Mouse (Mus musculus) heart, adult 2 months (tissue): Measurements from ENCODE around the gene Rpsa. TPM values are rescaled to one million over a fixed set of nuclear protein-coding genes. Genes with fewer than 3 reads are reported as not detected.

Source experiments
- DNase-seq, 2 experiments: peaks; one replicate each; pipeline ENCODE4 v3.0.0; 2021
- H3K27ac ChIP-seq: fragments of 200-600 bp; 2 replicates; pipeline ENCODE4 v1.8.1; 2022
- H3K27me3 ChIP-seq: fragments of 200-500 bp; 2 replicates; pipeline ENCODE4 v1.6.1; 2012; ENCODE audit warnings: mild to moderate bottlenecking, low read length, inconsistent platforms, mixed read lengths; ENCODE audit not compliant: control insufficient read depth, insufficient read depth
- H3K36me3 ChIP-seq: fragments of 200-500 bp; 2 replicates; pipeline ENCODE4 v1.6.1; 2012; ENCODE audit warnings: low read length, inconsistent platforms; ENCODE audit not compliant: control insufficient read depth, insufficient read depth
- H3K4me1 ChIP-seq: fragments of 200-500 bp; 2 replicates; pipeline ENCODE4 v1.6.1; 2011; ENCODE audit warnings: low read length; ENCODE audit not compliant: control insufficient read depth, insufficient read depth
- H3K4me3 ChIP-seq: fragments of 200-600 bp; 2 replicates; pipeline ENCODE4 v1.8.1; 2022
- H3K79me2 ChIP-seq: fragments of 200-500 bp; replicated peaks from 2 replicates; pipeline ENCODE4 v1.6.1; 2012; ENCODE audit warnings: mild to moderate bottlenecking, inconsistent platforms, low read length, moderate library complexity, mixed read lengths; ENCODE audit not compliant: control insufficient read depth, insufficient read depth
- H3K9ac ChIP-seq: fragments of 200-500 bp; 2 replicates; pipeline ENCODE4 v1.6.1; 2012; ENCODE audit warnings: low read depth, mild to moderate bottlenecking, control low read depth, inconsistent platforms, low read length, mixed read lengths
- CTCF ChIP-seq: fragments of 200-600 bp; IDR thresholded peaks from 2 replicates; pipeline ENCODE4 v1.8.1; 2022; ENCODE audit warnings: antibody characterized with exemption, mild to moderate bottlenecking, moderate library complexity
- EP300 ChIP-seq: fragments of 200-500 bp; IDR thresholded peaks from 2 replicates; pipeline ENCODE4 v1.6.1; 2011; ENCODE audit warnings: low read depth, low read length, control low read depth; ENCODE audit not compliant: insufficient read depth
- POLR2A ChIP-seq: fragments of 200-500 bp; IDR thresholded peaks from 2 replicates; pipeline ENCODE4 v1.6.1; 2011; ENCODE audit warnings: mild to moderate bottlenecking, low read depth, low read length, control low read depth; ENCODE audit not compliant: insufficient read depth
- WGBS: fragments of 180-500 bp; shearing (Covaris S2); methylation state at CpG from one replicate; pipeline ENCODE4 v1.1.7; 2018; 5-methylcytosine and 5-hydroxymethylcytosine counted together
- intact Hi-C: fragments of 180-260 bp; cut with DNase I; formaldehyde crosslinking; loops from one replicate; pipeline ENCODE4 v1.15.1; 2025
- polyA plus RNA-seq: library from polyadenylated mRNA; depleted of rRNA; stranded (reverse); fragments of >200 nt; gene quantifications from 2 replicates; pipeline ENCODE4 v1.2.3, GENCODE M21; 2012
- total RNA-seq, 2 experiments: library from RNA; stranded (reverse); gene quantifications; 2 replicates each; pipeline ENCODE4 v1.2.3; 2021

The Rpsa gene
- total and polyA plus RNA-seq, 3 experiments, result 457 to 1,018 (median 528) TPM

GRCm38 (mm10) chr9:120115580-120115979 is 11.9 kb upstream of the Rpsa start:
- H3K36me3 ChIP-seq, result no peaks in the 10 kb centered on the region
- intact Hi-C loops, result no loop called here
- H3K79me2 ChIP-seq, result peaks cover 6% of the 10 kb centered on the region
- H3K9ac ChIP-seq, result no peak overlapping the region
- peaks cover 2% of the 10 kb centered on the region; the same call in 1 of the 2 replicates for H3K4me1 ChIP-seq
- DNase-seq, result no peak
- TF ChIP-seq CTCF (no peak), POLR2A (no peak), EP300 (no peak)
- WGBS, result 65% methylated on average over 5 of the region's 5 CpGs
- H3K27me3 ChIP-seq, result no peaks in the 10 kb centered on the region
- H3K27ac ChIP-seq, result no peak overlapping the region
- no peak overlapping the region for H3K4me3 ChIP-seq

DNA sequence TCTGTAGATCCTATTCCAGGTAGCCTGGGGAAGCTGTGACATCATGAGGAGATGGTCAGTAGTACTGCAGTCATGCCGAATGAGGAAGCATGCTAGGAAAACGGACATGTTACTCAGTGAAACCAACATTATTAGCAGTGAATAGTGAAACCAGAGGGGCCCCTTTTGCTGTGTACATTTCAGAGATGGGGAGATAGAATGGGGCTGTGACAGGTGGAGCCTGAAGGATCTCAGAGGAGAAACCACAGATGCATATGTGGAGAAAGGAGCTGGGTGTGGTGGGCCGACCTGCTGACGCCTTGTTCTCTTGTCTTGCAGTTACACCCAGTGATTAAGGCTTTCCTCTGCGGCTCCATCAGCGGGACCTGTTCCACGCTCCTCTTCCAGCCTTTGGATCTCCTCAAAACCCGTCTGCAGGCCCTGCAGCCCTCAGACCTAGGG is 11.3 kb upstream of the Rpsa start:
- Histone ChIP-seq H3K4me3 (no peak overlapping the region), H3K27me3 (no peaks in the 10 kb centered on the region), H3K9ac (no peak overlapping the region), H3K27ac (no peak overlapping the region), H3K79me2 (peaks cover 6% of the 10 kb centered on the region), H3K36me3 (no peaks in the 10 kb centered on the region), H3K4me1 (peaks cover 2% of the 10 kb centered on the region; the same call in 1 of the 2 replicates)
- 80% methylated on average over 8 of the region's 8 CpGs for WGBS
- TF ChIP-seq CTCF (no peak), POLR2A (no peak), EP300 (no peak)
- DNase-seq, result no peak
- intact Hi-C loops, result no loop called here

DNA sequence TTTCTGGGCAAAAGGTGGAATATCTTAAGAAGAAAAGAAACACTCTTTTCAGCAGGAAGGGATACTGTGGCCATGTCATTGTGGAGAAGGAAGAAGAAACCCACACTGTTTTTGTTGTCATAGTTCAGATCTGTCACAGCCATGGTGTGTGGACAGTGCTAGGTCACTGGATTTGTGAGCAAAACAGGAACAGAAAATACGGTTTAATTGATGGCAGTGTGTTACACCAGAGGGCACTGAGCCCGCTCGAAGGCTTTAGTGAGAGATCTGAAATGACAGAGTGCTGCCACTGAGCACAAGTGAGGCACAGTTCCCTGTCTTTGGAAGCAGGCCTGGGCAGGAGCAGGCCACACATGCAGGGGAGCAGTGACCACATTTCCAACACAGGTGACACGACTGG is 9.3 kb upstream of the Rpsa start:
- Histone ChIP-seq H3K4me3 (no peak overlapping the region), H3K4me1 (peaks cover 2% of the 10 kb centered on the region; the same call in 1 of the 2 replicates), H3K36me3 (no peaks in the 10 kb centered on the region), H3K27ac (no peak overlapping the region), H3K27me3 (no peaks in the 10 kb centered on the region), H3K9ac (no peak overlapping the region), H3K79me2 (peaks cover 3% of the 10 kb centered on the region)
- no peak for DNase-seq
- TF ChIP-seq POLR2A, result no peak
- TF ChIP-seq CTCF, result no peak
- no peak for TF ChIP-seq EP300
- 88% methylated on average over 4 of the region's 4 CpGs for WGBS
- intact Hi-C loops, result no loop called here

- Histone ChIP-seq H3K4me3 (no peak overlapping the region), H3K79me2 (no peaks in the 10 kb centered on the region), H3K27me3 (no peaks in the 10 kb centered on the region), H3K36me3 (no peaks in the 10 kb centered on the region), H3K27ac (no peak overlapping the region), H3K9ac (no peak overlapping the region), H3K4me1 (no peaks in the 10 kb centered on the region)
- intact Hi-C loops, result no loop called here
- WGBS, result 92% methylated on average over 7 of the region's 7 CpGs
- no peak for DNase-seq
- TF ChIP-seq POLR2A (no peak), CTCF (no peak), EP300 (no peak)
Observed at GRCm38 (mm10) chr9:120120503-120120902, 7.0 kb upstream of the Rpsa start.

DNA sequence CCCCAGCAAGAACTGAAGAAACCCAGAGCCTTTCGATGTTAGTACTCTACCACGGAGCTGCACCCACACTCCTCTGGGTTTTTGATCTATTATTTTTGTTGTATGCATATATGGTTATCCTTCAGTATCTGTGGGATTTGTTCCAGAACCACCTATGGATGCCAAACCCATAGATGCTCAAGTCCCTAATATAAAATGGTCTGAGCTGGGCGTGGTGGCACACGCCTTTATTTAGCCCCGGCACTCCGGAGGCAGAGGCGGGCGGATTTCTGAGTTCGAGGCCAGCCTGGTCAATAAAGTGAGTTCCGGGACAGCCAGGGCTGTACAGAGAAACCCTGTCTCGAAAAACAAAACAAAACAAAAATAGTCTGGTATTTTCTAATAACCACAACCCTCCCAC is 621 bp upstream of the Rpsa start:
- intact Hi-C loops, result loop anchor here (1.0 to 5.0 kb wide), 2 partner anchors 17 to 370 kb away; partner anchors contain the start of gene Slc25a38

DNA sequence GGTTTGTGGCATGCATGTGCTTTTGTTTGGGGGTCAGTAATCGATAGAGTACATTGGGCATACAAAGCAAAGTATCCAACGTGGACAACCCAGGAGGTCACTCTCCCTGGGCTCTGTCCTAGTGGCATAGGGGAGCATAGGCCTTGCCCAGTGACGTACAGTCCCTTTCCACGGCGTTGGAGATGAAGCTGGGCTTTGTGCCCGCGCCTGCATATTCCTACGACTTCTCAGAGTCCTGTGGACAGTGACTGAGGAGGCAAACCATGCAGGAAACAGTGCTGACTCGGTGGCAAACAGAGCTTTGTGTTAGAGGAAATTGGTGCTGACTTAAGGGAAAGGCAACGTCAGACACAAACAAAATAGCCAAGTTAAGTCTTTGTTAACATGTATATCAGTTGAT is 1.8 kb downstream of the Rpsa start:
- peaks cover 3% of the 10 kb centered on the region for H3K36me3 ChIP-seq
- H3K27me3 ChIP-seq, result no peaks in the 10 kb centered on the region
- WGBS, result 44% methylated on average over 10 of the region's 10 CpGs
- peaks cover 7% of the 10 kb centered on the region for H3K4me1 ChIP-seq
- no peak for TF ChIP-seq CTCF
- no peak for TF ChIP-seq EP300
- TF ChIP-seq POLR2A, result no peak
- H3K4me3 ChIP-seq, result no peak overlapping the region
- no peak overlapping the region for H3K27ac ChIP-seq
- intact Hi-C loops, result loop anchor here (5.0 kb wide), 1 partner anchor 368 kb away; no protein-coding TSS in a partner anchor
- DNase-seq, result no peak
- H3K79me2 ChIP-seq, result no peaks in the 10 kb centered on the region; the same call in 1 of the 2 replicates
- H3K9ac ChIP-seq, result no peak overlapping the region

More for the DNA sequence above, 621 bp upstream of the Rpsa start:
- no peak for TF ChIP-seq POLR2A
- no peak for TF ChIP-seq EP300
- TF ChIP-seq CTCF, result no peak
- no peaks in the 10 kb centered on the region; the same call in 1 of the 2 replicates for H3K79me2 ChIP-seq
- H3K27ac ChIP-seq, result peak overlapping the region; percentile 83
- WGBS, result 37% methylated on average over 11 of the region's 11 CpGs
- H3K9ac ChIP-seq, result no peak overlapping the region
- no peak for DNase-seq
- peaks cover 7% of the 10 kb centered on the region for H3K4me1 ChIP-seq
- H3K36me3 ChIP-seq, result peaks cover 3% of the 10 kb centered on the region
- H3K4me3 ChIP-seq, result peak overlapping the region; percentile 57
- H3K27me3 ChIP-seq, result no peaks in the 10 kb centered on the region
